Comparison of ENCODE assay signal across 9 mouse cellular contexts in genomic region chr8:13548235-13548634, GRCm38 (mm10). TPM values are rescaled to one million over a fixed set of nuclear protein-coding genes. Genes with fewer than 3 reads are reported as not detected.
DNase-seq lines count a peak whose midpoint lies in the region; ATAC-seq and TF ChIP-seq lines count a peak whose summit lies in the region.
"Had no signal": no experiment of that assay in that cellular context is flagged by ENCODE, and none has a peak within 500 bp of the region (broad histone marks: within the 10 kb centered on the region; RNA-seq: fewer than 3 reads in every experiment).

No protein-coding gene starts in this region.

- no peak overlapping the region for H3K27ac ChIP-seq in hindbrain, postnatal 0 days
- H3K27ac ChIP-seq in hindbrain, embryonic 13.5 days = no peak overlapping the region
- H3K27ac ChIP-seq in CH12.LX (ENCODE audit: insufficient read depth, low read depth) = peak overlapping the region; percentile 63; the same call in 1 of the 2 replicates

- dilution Hi-C loops in CH12.LX (cut with MboI; ENCODE audit: extremely low pct_ligation_motif_present, extremely low pct_unique_long_range_greater_than_20kb, low sequenced_read_pairs) = no loop called here

- H3K9me3 ChIP-seq in hindbrain, postnatal 0 days (ENCODE audit: low read length) = no peaks in the 10 kb centered on the region
- no peaks in the 10 kb centered on the region for H3K9me3 ChIP-seq in hindbrain, embryonic 13.5 days
- H3K9me3 ChIP-seq in CH12.LX (replicated peaks; ENCODE audit: low read length) = peaks cover 5% of the 10 kb centered on the region

- ATAC-seq in hindbrain, postnatal 0 days = 0 out of 2 replicates have a peak, but pooled peaks have one; percentile 46
- ATAC-seq in hindbrain, embryonic 13.5 days (ENCODE audit: low FRiP score) = no peak
- ATAC-seq in megakaryocyte, adult 5-6 weeks (ENCODE audit: poor library complexity, severe bottlenecking) = no peak

- WGBS in hindbrain, postnatal 0 days = 52% methylated on average over 4 of the region's 4 CpGs
- WGBS in hindbrain, embryonic 13.5 days = 62% methylated on average over 4 of the region's 4 CpGs

- no peak overlapping the region for H3K4me2 ChIP-seq in hindbrain, postnatal 0 days (ENCODE audit: low read depth, low read length)
- H3K4me2 ChIP-seq in hindbrain, embryonic 13.5 days = no peak overlapping the region
- peak overlapping the region; percentile 44 for H3K4me2 ChIP-seq in CH12.LX (ENCODE audit: insufficient read depth, low read depth, poor library complexity, severe bottlenecking)

- no peak overlapping the region for H3K9ac ChIP-seq in hindbrain, postnatal 0 days (replicated peaks; ENCODE audit: low read length)
- no peak overlapping the region for H3K9ac ChIP-seq in hindbrain, embryonic 13.5 days
- H3K9ac ChIP-seq in CH12.LX (ENCODE audit: insufficient read depth, low read depth) = peak overlapping the region; percentile 50

- intact Hi-C loops in gastrocnemius, postnatal 14 days (cut with DNase I; ENCODE audit: low total_unique reads) = no loop called here

- peak; percentile 75 for TF ChIP-seq CTCF in hindbrain, postnatal 0 days (IDR thresholded peaks at IDR 0.05; ENCODE audit: low read depth)
- TF ChIP-seq CTCF in CH12.LX (conservative IDR thresholded peaks at IDR 0.05 in 1 of 2, IDR thresholded peaks at IDR 0.05 in 1 of 2; ENCODE audit: low read depth in 2 of 2, low read length in 2 of 2) = peak in 1 of 2 experiments; percentile 71; a peak in 2 of 4 replicates

- no peaks in the 10 kb centered on the region for H3K4me1 ChIP-seq in hindbrain, postnatal 0 days (ENCODE audit: insufficient read depth, low read length)
- peaks cover 5% of the 10 kb centered on the region; the same call in 1 of the 2 replicates for H3K4me1 ChIP-seq in hindbrain, embryonic 13.5 days (replicated peaks)
- H3K4me1 ChIP-seq in CH12.LX (ENCODE audit: control insufficient read depth in 1 of 2, insufficient read depth in 2 of 2) = peaks cover 20 to 44% of the 10 kb centered on the region in 2 experiments

- H3K79me2 ChIP-seq in CH12.LX (replicated peaks; ENCODE audit: control insufficient read depth, extremely low read depth, insufficient read depth, poor library complexity, severe bottlenecking) = no peaks in the 10 kb centered on the region

- in situ Hi-C loops in CH12.LX (cut with MboI; ENCODE audit: low pct_ligation_motif_present, low pct_unique_long_range_greater_than_20kb, low sequenced_read_pairs) = no loop called here

- H3K36me3 ChIP-seq in hindbrain, postnatal 0 days (ENCODE audit: insufficient read depth, low read length) = no peaks in the 10 kb centered on the region
- no peaks in the 10 kb centered on the region for H3K36me3 ChIP-seq in hindbrain, embryonic 13.5 days
- H3K36me3 ChIP-seq in CH12.LX (replicated peaks in 1 of 2; ENCODE audit: control insufficient read depth in 1 of 2, insufficient read depth in 1 of 2, low read length in 1 of 2) = no peaks in the 10 kb centered on the region

- peak; percentile 64 for TF ChIP-seq RAD21 in CH12.LX (IDR thresholded peaks at IDR 0.05; ENCODE audit: low read depth, low read length)

- DNase-seq in hindbrain, postnatal 0 days (ENCODE audit: low spot score) = peak; percentile 63
- peak; percentile 52 for DNase-seq in CH12.LX (ENCODE audit: extremely low read depth)
- DNase-seq in adrenal gland, postnatal 14 days = peak; percentile 67
- peak; percentile 39 for DNase-seq in gastrocnemius, postnatal 14 days
- peak; percentile 60 to 62 for DNase-seq in lung, adult 18-20 months
- DNase-seq in natural killer cell, adult 2 months (ENCODE audit: low spot score in 2 of 2) = no peak

- no peak for TF ChIP-seq EP300 in CH12.LX (IDR thresholded peaks at IDR 0.05; ENCODE audit: low read length)

- no peak overlapping the region for H3K4me3 ChIP-seq in hindbrain, postnatal 0 days (ENCODE audit: low read length)
- H3K4me3 ChIP-seq in hindbrain, embryonic 13.5 days = no peak overlapping the region
- H3K4me3 ChIP-seq in CH12.LX (replicated peaks in 1 of 3; ENCODE audit: low read depth in 2 of 3, low read length in 2 of 3, poor library complexity in 1 of 3) = peak overlapping the region in 2 of 3 experiments; percentile 8 to 44
- H3K4me3 ChIP-seq: myocyte had no signal

- no peaks in the 10 kb centered on the region for H3K27me3 ChIP-seq in hindbrain, postnatal 0 days (ENCODE audit: insufficient read depth, low read length)
- no peaks in the 10 kb centered on the region for H3K27me3 ChIP-seq in hindbrain, embryonic 13.5 days
- H3K27me3 ChIP-seq in CH12.LX (replicated peaks) = no peaks in the 10 kb centered on the region

- TF ChIP-seq POLR2A in CH12.LX (IDR thresholded peaks at IDR 0.05; ENCODE audit: low read depth, low read length) = no peak

TF ChIP-seq in CH12.LX, 34 proteins besides CTCF, POLR2A, EP300 and RAD21:
- TF ChIP-seq POLR2AphosphoS2 (IDR thresholded peaks at IDR 0.05; ENCODE audit: low read depth, low read length) = no peak
- TF ChIP-seq UBTF (IDR thresholded peaks at IDR 0.05; ENCODE audit: low read depth, low read length) = 0 out of 2 replicates have a peak, but pooled peaks have one; percentile 14
- peak; percentile 22; the same call in 1 of the 2 replicates for TF ChIP-seq TCF12 (IDR thresholded peaks at IDR 0.05; ENCODE audit: low read depth, low read length)
- 0 out of 2 replicates have a peak, but pooled peaks have one; percentile 9 for TF ChIP-seq RCOR1 (conservative IDR thresholded peaks at IDR 0.05; ENCODE audit: low read depth, low read length)
- TF ChIP-seq SIN3A (IDR thresholded peaks at IDR 0.05; ENCODE audit: low read length) = no peak
- TF ChIP-seq MAZ (IDR thresholded peaks at IDR 0.05; ENCODE audit: low read depth, low read length) = 0 out of 2 replicates have a peak, but pooled peaks have one; percentile 35
- peak; percentile 61 for TF ChIP-seq SMC3 (IDR thresholded peaks at IDR 0.05; ENCODE audit: low read depth, low read length)
- 0 out of 2 replicates have a peak, but pooled peaks have one; percentile 23 for TF ChIP-seq MYC (IDR thresholded peaks at IDR 0.05; ENCODE audit: low read depth, low read length)

RNA-seq across cellular contexts. Expression of gene 1700029H14Rik, which starts 14.0 kb away (rescaled TPM):
- 2.8 TPM in 1 of 2 replicates, not detected in the other for total RNA-seq in hindbrain, postnatal 0 days (2014; rRNA removed)
- 0.30 and 0.57 TPM in 2 replicates for polyA plus RNA-seq in hindbrain, postnatal 0 days (2015; fragmentation: Nextera tagmentation; extraction: Ambion mirVana)
- polyA plus RNA-seq in hindbrain, embryonic 13.5 days (2015; fragmentation: Nextera tagmentation; extraction: Ambion mirVana) = not detected in 2 replicates
- not detected in 2 replicates for total RNA-seq in CH12.LX (2012; rRNA removed)
- total RNA-seq in CH12.LX (2014; rRNA removed) = not detected in 2 replicates
- polyA plus RNA-seq in CH12.LX (2012; ENCODE audit: insufficient read length, low read depth) = not detected in 2 replicates
- not detected in 2 replicates for total RNA-seq in adrenal gland, postnatal 14 days (2021)
- not detected for total RNA-seq in gastrocnemius, postnatal 14 days (2021)
- total RNA-seq in megakaryocyte, adult 5-6 weeks (2015) = not detected in 2 replicates
- total RNA-seq in megakaryocyte, adult 5-6 weeks (2017) = not detected in 2 replicates
- polyA plus RNA-seq: myocyte had no signal

RNA-seq across cellular contexts. Expression of gene Gas6, which starts 53.9 kb away (rescaled TPM):
- total RNA-seq in hindbrain, postnatal 0 days (2014; rRNA removed) = 89.0 and 91.2 TPM in 2 replicates
- 77.9 and 78.4 TPM in 2 replicates for polyA plus RNA-seq in hindbrain, postnatal 0 days (2015; fragmentation: Nextera tagmentation; extraction: Ambion mirVana)
- polyA plus RNA-seq in hindbrain, embryonic 13.5 days (2015; fragmentation: Nextera tagmentation; extraction: Ambion mirVana) = 23.5 and 25.8 TPM in 2 replicates
- total RNA-seq in CH12.LX (2012; rRNA removed) (not detected in 2 replicates), CH12.LX (2014; rRNA removed) (not detected in 2 replicates)
- polyA plus RNA-seq in CH12.LX (2012; ENCODE audit: insufficient read length, low read depth) = not detected in 2 replicates
- total RNA-seq in adrenal gland, postnatal 14 days (2021) = 76.0 and 81.6 TPM in 2 replicates
- 10 to 100 TPM; 59.2 to 72.3 TPM for total RNA-seq in gastrocnemius, postnatal 14 days (2021)
- total RNA-seq in megakaryocyte, adult 5-6 weeks (2015) = 0.43 and 0.56 TPM in 2 replicates
- total RNA-seq in megakaryocyte, adult 5-6 weeks (2017) = 0.77 and 1.6 TPM in 2 replicates

Comparison
In these comparisons a context has a peak if more than half of its experiments do, and no peak if none do; other contexts are left out.
1. DNase-seq: peak in hindbrain, postnatal 0 days (single experiment), CH12.LX (single experiment), adrenal gland, postnatal 14 days (single experiment), gastrocnemius, postnatal 14 days (single experiment) and lung, adult 18-20 months (2 of 2); none in natural killer cell, adult 2 months (0 of 2).
2. H3K4me3 ChIP-seq: peak in CH12.LX (2 of 3); none in hindbrain, postnatal 0 days (single experiment) and hindbrain, embryonic 13.5 days (single experiment).
3. RNA of gene Gas6, which starts 53.9 kb away (total RNA-seq): 89.0 to 91.2 TPM in hindbrain, postnatal 0 days, 76.0 to 81.6 TPM in adrenal gland, postnatal 14 days and 59.2 to 72.3 TPM in gastrocnemius, postnatal 14 days; 0.43 to 1.6 TPM in megakaryocyte, adult 5-6 weeks and not detected in CH12.LX; every median in the first group is over 10 times any median in the second.